Mouse (Mus musculus) C2C12 (cell line): ENCODE measurements at regions not wholly inside any gene's neighbourhood (a gene's known extent, or its start where the extent isn't known, plus 50 kb on each side); places are given as distances from the start of the nearest gene placed in this dataset.
A peak's percentile ranks its signal among the peaks of the same experiment; 100 is the strongest.

Experiments used
- H3K27me3 ChIP-seq: one replicate; pipeline ENCODE4 v1.6.1; 2011; ENCODE audit not compliant: control insufficient read depth, insufficient read depth, insufficient read length
- H3K36me3 ChIP-seq: one replicate; pipeline ENCODE4 v1.6.1; 2011; ENCODE audit not compliant: control insufficient read depth, insufficient read depth
- H3K4me3 ChIP-seq: one replicate; pipeline ENCODE4 v1.5.1; 2011; ENCODE audit warnings: mild to moderate bottlenecking, control low read depth; ENCODE audit not compliant: poor library complexity, insufficient read depth, severe bottlenecking
- H3K79me2 ChIP-seq: one replicate; pipeline ENCODE4 v1.6.1; 2011; ENCODE audit not compliant: control insufficient read depth, insufficient read depth
- H3K79me3 ChIP-seq: one replicate; pipeline ENCODE4 v1.6.1; 2011; ENCODE audit warnings: low read depth, control low read depth
- H3ac ChIP-seq: one replicate; pipeline ENCODE3; 2011; ENCODE audit warnings: low read depth; ENCODE audit not compliant: control insufficient read depth, insufficient read length
- CEBPB ChIP-seq: IDR thresholded peaks from one replicate; pipeline ENCODE4 v1.6.1; 2011; ENCODE audit warnings: low read depth, mild to moderate bottlenecking, control low read depth, moderate library complexity
- CTCF ChIP-seq: IDR thresholded peaks from one replicate; pipeline ENCODE4 v1.5.1; 2011; ENCODE audit not compliant: control insufficient read depth, insufficient read depth, insufficient read length
- FOSL1 ChIP-seq: IDR thresholded peaks from one replicate; pipeline ENCODE4 v1.8.0; 2011; ENCODE audit warnings: mild to moderate bottlenecking, low read length; ENCODE audit not compliant: poor library complexity, insufficient read depth, severe bottlenecking
- MAX ChIP-seq: IDR thresholded peaks from one replicate; pipeline ENCODE4 v1.6.1; 2011; ENCODE audit warnings: mild to moderate bottlenecking, control low read depth
- MYOD1 ChIP-seq: IDR thresholded peaks from one replicate; pipeline ENCODE4 v1.6.1; 2011; ENCODE audit warnings: low read depth; ENCODE audit not compliant: control insufficient read depth, insufficient read length
- MYOG ChIP-seq: IDR thresholded peaks from one replicate; pipeline ENCODE4 v1.6.1; 2011; ENCODE audit not compliant: control insufficient read depth, insufficient read length; ENCODE audit errors: extremely low read depth
- USF1 ChIP-seq: IDR thresholded peaks from one replicate; pipeline ENCODE4 v1.6.1; 2011; ENCODE audit warnings: low read depth, mild to moderate bottlenecking, control low read depth, moderate library complexity

DNA sequence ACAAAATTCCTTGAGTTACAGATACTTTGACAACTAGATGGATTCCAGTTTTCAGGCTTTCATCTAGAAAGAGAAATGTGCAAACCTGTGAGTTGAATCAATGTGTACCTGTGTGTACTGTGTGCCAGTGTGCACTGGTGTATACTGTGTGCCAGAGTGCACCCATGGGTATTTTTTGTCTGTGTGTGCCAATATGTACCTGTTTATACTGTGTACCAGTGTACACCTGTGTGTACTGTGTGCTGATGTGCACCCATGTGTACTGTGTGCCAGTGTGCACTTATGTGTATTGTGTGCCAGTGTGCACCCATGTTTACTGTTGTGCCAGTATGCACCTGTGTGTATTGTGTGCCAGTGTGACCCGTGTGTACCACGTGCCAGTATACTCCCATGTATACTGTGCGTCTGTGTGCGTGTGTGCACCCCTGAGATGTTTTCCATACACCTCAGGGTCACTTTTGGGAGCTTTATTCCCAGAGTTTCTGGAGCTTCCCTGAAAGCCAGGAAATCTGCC is 424.4 kb upstream of the Npsr1 start:
- no peaks in the 10 kb centered on the region for H3K79me3 ChIP-seq
- H3K79me2 ChIP-seq: no peaks in the 10 kb centered on the region
- H3ac ChIP-seq: no peak overlapping the region
- H3K4me3 ChIP-seq: no peak overlapping the region
- H3K36me3 ChIP-seq: no peaks in the 10 kb centered on the region
- no peaks in the 10 kb centered on the region for H3K27me3 ChIP-seq
- TF ChIP-seq CTCF (no peak), CEBPB (no peak), FOSL1 (no peak), MYOG (no peak), USF1 (no peak), MAX (no peak), MYOD1 (no peak)

DNA sequence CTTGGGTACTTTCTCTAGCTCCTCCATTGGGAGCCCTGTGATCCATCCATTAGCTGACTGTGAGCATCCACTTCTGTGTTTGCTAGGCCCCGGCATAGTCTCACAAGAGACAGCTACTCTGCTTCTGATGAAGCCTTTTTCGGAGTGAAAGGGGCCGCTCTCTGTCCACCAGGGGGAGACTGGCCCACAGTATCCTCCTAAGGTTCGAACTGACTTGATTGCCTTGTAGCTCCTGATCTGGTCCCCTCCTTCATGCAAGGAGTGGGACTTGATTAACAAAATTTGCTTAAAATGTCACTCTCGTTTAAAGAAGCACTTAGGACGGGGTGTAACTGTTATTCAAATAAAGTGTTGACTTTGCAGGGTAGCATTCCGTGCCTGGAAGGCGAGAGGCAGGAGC is 423.0 kb upstream of the Npsr1 start:
- Histone ChIP-seq H3K36me3 (no peaks in the 10 kb centered on the region), H3K4me3 (no peak overlapping the region), H3K79me2 (no peaks in the 10 kb centered on the region), H3K27me3 (no peaks in the 10 kb centered on the region), H3ac (no peak overlapping the region), H3K79me3 (no peaks in the 10 kb centered on the region)
- no peak for TF ChIP-seq MYOG

DNA sequence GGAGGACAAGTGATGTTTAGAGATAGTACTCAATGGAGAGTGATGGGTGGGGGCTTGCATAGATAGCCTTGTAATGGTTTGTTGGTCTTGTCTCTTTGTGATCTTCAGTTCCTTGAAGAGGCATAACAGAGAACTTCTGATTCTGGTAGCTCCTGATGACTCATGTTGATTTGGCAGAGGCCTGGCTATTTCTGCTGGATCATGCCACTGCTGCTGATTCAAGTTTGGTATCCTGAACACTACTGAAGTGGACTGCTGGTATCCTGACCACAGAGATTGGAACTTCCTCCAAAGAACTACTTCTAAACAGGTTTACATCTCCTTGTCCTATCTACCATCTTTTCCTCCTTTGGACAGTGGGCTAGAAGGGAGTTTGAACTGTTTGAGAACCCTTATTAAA is 408.3 kb upstream of the Npsr1 start:
- Histone ChIP-seq H3K4me3 (no peak overlapping the region), H3K36me3 (no peaks in the 10 kb centered on the region), H3K79me3 (no peaks in the 10 kb centered on the region), H3K79me2 (no peaks in the 10 kb centered on the region), H3ac (no peak overlapping the region), H3K27me3 (no peaks in the 10 kb centered on the region)
- no peak for TF ChIP-seq CEBPB
- no peak for TF ChIP-seq MYOG

DNA sequence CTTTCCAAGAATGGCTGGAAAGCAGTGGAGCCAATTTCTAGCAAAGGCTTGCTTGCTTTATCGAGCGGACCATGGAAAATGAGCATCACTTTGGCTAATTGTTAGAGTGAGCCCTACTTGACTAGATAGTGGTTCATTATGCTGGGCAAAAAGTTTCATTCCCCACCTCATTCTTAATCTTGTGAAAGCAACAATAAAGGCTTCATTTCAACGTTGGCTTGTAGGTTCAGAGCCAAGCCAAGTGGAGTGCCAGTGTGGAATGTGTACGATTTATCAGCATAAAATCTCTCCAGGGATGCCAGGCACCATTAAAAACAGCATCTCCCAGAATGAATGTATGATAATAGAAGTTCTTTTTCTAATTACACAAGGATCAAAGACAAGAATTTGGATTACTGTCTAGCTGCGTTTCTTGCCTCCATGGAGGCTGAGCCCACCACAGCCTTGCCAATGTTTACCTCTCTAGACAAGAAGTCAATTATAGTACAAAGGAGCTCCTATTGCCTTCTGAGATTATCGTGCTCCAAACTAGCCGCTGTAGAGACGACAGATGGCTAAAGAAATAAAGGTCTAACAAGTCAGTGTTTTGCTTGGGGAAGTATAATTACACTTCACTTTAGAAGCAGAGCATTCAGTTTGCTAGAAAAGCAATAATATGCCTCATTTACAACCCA is 404.9 kb upstream of the Npsr1 start:
- Histone ChIP-seq H3K27me3 (no peaks in the 10 kb centered on the region), H3K79me2 (no peaks in the 10 kb centered on the region), H3K4me3 (no peak overlapping the region), H3K36me3 (no peaks in the 10 kb centered on the region), H3K79me3 (no peaks in the 10 kb centered on the region), H3ac (no peak overlapping the region)
- no peak for TF ChIP-seq CEBPB
- no peak for TF ChIP-seq MYOD1
- no peak for TF ChIP-seq USF1
- TF ChIP-seq MYOG: no peak
- TF ChIP-seq MAX: no peak
- TF ChIP-seq CTCF: no peak
- TF ChIP-seq FOSL1: no peak

DNA sequence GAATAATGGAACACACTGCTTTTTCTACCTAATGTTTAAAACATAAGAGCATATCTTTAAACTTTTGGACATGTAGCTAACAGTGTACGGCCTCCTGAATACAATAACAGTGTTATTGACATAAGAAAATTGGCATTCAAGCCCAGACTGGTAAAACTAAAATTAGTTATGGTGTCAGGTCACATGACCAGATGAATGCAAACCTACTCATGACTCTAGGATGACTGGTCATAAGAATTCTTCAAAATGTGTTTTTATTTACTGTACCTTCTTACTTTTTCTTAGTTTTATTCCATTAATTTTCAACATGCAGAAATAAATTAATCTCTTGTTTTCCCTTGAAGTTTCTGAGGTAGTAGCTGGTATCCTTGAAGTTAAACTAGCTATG is 404.4 kb upstream of the Npsr1 start:
- H3K79me2 ChIP-seq: no peaks in the 10 kb centered on the region

DNA sequence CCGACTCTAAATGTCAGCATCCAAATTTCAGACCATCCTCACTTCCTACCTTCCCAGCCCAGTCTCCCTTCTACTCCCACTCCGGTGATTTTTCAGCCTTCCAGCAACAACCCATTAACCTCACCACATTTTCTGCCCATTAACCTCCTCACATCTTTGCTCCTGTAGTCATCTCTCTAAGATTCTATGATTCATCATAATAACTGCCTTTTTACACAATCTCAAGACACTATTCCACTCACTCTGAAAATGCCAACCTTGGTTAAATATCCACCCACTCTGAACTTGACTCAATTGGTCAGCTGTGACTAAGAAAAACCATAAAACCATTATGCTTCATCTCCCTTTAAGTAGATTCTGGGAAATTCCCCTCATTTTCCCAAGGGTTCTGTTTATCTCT is 403.3 kb upstream of the Npsr1 start:
- H3K36me3 ChIP-seq: no peaks in the 10 kb centered on the region

More for the DNA sequence above, 404.4 kb upstream of the Npsr1 start:
- Histone ChIP-seq H3K36me3 (no peaks in the 10 kb centered on the region), H3K4me3 (no peak overlapping the region), H3K79me3 (no peaks in the 10 kb centered on the region), H3ac (no peak overlapping the region), H3K27me3 (no peaks in the 10 kb centered on the region)
- TF ChIP-seq USF1: peak; percentile 90
- TF ChIP-seq MAX: no peak
- no peak for TF ChIP-seq CTCF

More for the DNA sequence above, 403.3 kb upstream of the Npsr1 start:
- H3K4me3 ChIP-seq: no peak overlapping the region
- H3K79me3 ChIP-seq: no peaks in the 10 kb centered on the region
- no peaks in the 10 kb centered on the region for H3K27me3 ChIP-seq
- TF ChIP-seq CTCF (no peak), FOSL1 (peak; percentile 72), CEBPB (peak; percentile 84), MAX (no peak)
- H3K79me2 ChIP-seq: no peaks in the 10 kb centered on the region
- no peak overlapping the region for H3ac ChIP-seq
